Mouse (Mus musculus) small intestine, adult 10 weeks (tissue): ENCODE results near the gene Olfr854. TPM values are rescaled to one million over a fixed set of nuclear protein-coding genes. Genes with fewer than 3 reads are reported as not detected.

ENCODE experiments used
- polyA plus RNA-seq: library from polyadenylated mRNA; stranded (reverse); fragments of 350-450 nt; fragmentation: Illumina TruSeq; extraction: RNeasy Lipid Tissue Mini Kit (QIAGEN cat#74804); gene quantifications from one replicate; pipeline ENCODE4 v1.2.3, GENCODE M21; 2014; ENCODE audit warnings: low replicate concordance

The Olfr854 gene
- polyA plus RNA-seq, result not detected

GRCm38 (mm10) chr9:19567282-19567681 lies at the start of gene Olfr854:
Gene Olfr854, minus strand, starts transcription at chr9:19567382.

GRCm38 (mm10) chr9:19582317-19582716 lies 15.1 kb upstream of the Olfr854 start, which contains the start of gene Olfr855:
Gene Olfr855, plus strand, starts transcription at chr9:19582617.

GRCm38 (mm10) chr9:19540976-19541375 lies 26.2 kb downstream of the Olfr854 start, which contains the start of gene Olfr853:
Gene Olfr853, minus strand, starts transcription at chr9:19541076.

Other genes with a start within 250 kb of the Olfr854 start
- gene Olfr845, start 230.9 kb downstream of the Olfr854 start, polyA plus RNA-seq, result not detected
- gene Olfr846, start 203.4 kb downstream of the Olfr854 start, polyA plus RNA-seq, result not detected
- not detected for gene Olfr847, start 188.7 kb downstream of the Olfr854 start, polyA plus RNA-seq
- not detected for gene Olfr849, start 127.1 kb downstream of the Olfr854 start, polyA plus RNA-seq
- gene Olfr850, start 89.1 kb downstream of the Olfr854 start, polyA plus RNA-seq, result not detected
- not detected for gene Olfr851, start 74.1 kb downstream of the Olfr854 start, polyA plus RNA-seq
- not detected for gene Olfr853, start 26.3 kb downstream of the Olfr854 start, polyA plus RNA-seq
- not detected for gene Olfr855, start 15.2 kb upstream of the Olfr854 start, polyA plus RNA-seq
- gene Zfp317, start 54.7 kb upstream of the Olfr854 start, polyA plus RNA-seq, result 33.4 TPM
- gene Olfr857, start 142.1 kb upstream of the Olfr854 start, polyA plus RNA-seq, result not detected
- gene Olfr58, start 212.9 kb upstream of the Olfr854 start, polyA plus RNA-seq, result not detected
- not detected for gene Olfr859, start 237.5 kb upstream of the Olfr854 start, polyA plus RNA-seq